Mouse (Mus musculus) small intestine, adult 2 months (tissue): ENCODE measurements around the gene Gpx1.

Source experiments
- CTCF ChIP-seq: fragments of 200-500 bp; IDR thresholded peaks from 2 replicates; pipeline ENCODE4 v1.5.1; 2012; ENCODE audit warnings: low read depth, mild to moderate bottlenecking, control low read depth, inconsistent platforms, low read length, moderate library complexity, mixed read lengths; ENCODE audit not compliant: insufficient replicate concordance, insufficient read length; ENCODE audit errors: extremely low read depth
- POLR2A ChIP-seq: fragments of 200-500 bp; IDR thresholded peaks from 2 replicates; pipeline ENCODE4 v1.6.1; 2012; ENCODE audit warnings: low read depth, mild to moderate bottlenecking, control low read depth, inconsistent platforms, low read length, moderate library complexity

- TF ChIP-seq CTCF (no peak), POLR2A (no peak)
Measured at GRCm38 (mm10) chr9:108340258-108341138, 1.8 kb downstream of the Gpx1 start.
